Mouse (Mus musculus) cortical plate, adult 2 months (tissue): ENCODE measurements around the gene Matn3. TPM values are rescaled to one million over a fixed set of nuclear protein-coding genes. Genes with fewer than 3 reads are reported as not detected.

Source experiments
- H3K27ac ChIP-seq: fragments of 200-500 bp; 2 replicates; pipeline ENCODE4 v1.5.1; 2012; ENCODE audit warnings: low read length, control low read depth, inconsistent platforms; ENCODE audit not compliant: insufficient read depth
- H3K4me1 ChIP-seq: fragments of 200-500 bp; 2 replicates; pipeline ENCODE4 v1.6.1; 2011; ENCODE audit warnings: low read length; ENCODE audit not compliant: control insufficient read depth, insufficient read depth
- H3K4me3 ChIP-seq: fragments of 200-500 bp; 2 replicates; pipeline ENCODE4 v1.5.1; 2011; ENCODE audit warnings: mild to moderate bottlenecking, low read length, control low read depth; ENCODE audit not compliant: insufficient read depth
- CTCF ChIP-seq: fragments of 200-500 bp; IDR thresholded peaks from 2 replicates; pipeline ENCODE4 v1.5.1; 2011; ENCODE audit warnings: mild to moderate bottlenecking, control low read depth, low read length; ENCODE audit not compliant: insufficient read depth; ENCODE audit errors: extremely low read depth
- POLR2A ChIP-seq: fragments of 200-500 bp; IDR thresholded peaks from 2 replicates; pipeline ENCODE4 v1.6.1; 2011; ENCODE audit warnings: mild to moderate bottlenecking, low read length, control low read depth; ENCODE audit not compliant: insufficient read depth; ENCODE audit errors: extremely low read depth
- polyA plus RNA-seq: library from polyadenylated mRNA; depleted of rRNA; stranded (reverse); fragments of >200 nt; gene quantifications from 2 replicates; pipeline ENCODE4 v1.2.3, GENCODE M21; 2012; rRNA removed

The Matn3 gene
- 0.04 and 0.08 TPM in 2 replicates for polyA plus RNA-seq

- TF ChIP-seq CTCF (no peak), POLR2A (no peak)
- Histone ChIP-seq H3K4me1 (no peaks in the 10 kb centered on the region), H3K27ac (no peak within 1 kb of the TSS), H3K4me3 (peak within 1 kb of the TSS; percentile 25)
These were observed at the start of gene Matn3 for GRCm38 (mm10) chr12:8947714-8948464. Matn3 (plus strand) TSS chr12:8947929.

DNA sequence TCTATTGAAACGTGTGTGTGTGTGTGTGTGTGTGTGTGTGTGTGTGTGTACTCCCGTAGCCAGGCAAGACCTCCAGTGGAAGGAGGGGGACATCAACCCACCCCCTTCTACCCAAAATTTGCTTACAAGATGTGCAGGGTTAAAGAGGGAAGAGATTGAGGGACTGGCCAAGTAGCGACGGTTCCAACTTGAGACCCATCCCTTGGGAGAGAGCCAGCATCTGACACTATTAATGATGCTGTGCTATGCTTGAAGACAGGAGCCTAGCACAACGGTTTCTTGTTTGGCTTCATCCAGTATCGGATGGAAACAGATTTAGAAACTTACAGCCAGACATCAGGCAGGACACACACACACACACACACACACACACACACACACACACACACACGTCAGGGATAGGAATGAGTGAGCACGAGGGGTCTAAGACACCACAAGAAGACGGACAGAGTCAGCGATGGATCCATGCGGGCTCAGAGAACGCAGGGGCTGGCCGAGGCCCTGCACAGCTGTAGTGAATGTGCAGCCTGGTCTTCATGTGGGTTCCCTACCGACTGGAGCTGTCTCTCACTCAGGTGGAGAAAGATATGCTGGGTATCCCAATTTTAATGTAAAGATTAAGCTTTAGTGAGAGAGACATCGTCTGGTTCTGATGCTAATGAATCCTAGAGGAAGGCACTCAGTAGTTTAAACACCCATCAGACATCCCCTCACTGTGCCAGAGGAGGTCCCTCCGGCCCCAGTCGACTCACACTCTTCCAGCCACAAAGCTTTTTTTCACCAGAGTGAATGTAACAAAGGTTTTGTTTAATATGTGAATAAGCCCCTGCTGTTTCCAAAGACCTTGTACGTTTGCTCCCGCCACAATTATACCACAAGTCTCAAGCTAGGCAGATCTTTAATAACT is 48.6 kb upstream of the Matn3 start:
- no peak overlapping the region for H3K4me3 ChIP-seq
- H3K27ac ChIP-seq, result no peak overlapping the region
- H3K4me1 ChIP-seq, result no peaks in the 10 kb centered on the region
- TF ChIP-seq POLR2A (no peak), CTCF (no peak)

GRCm38 (mm10) chr12:8900107-8900698 is 47.5 kb upstream of the Matn3 start:
- Histone ChIP-seq H3K4me1 (no peaks in the 10 kb centered on the region), H3K27ac (no peak overlapping the region), H3K4me3 (no peak overlapping the region)
- TF ChIP-seq CTCF (no peak), POLR2A (no peak)

- Histone ChIP-seq H3K4me3 (no peak overlapping the region), H3K27ac (no peak overlapping the region), H3K4me1 (no peaks in the 10 kb centered on the region)
- TF ChIP-seq CTCF (no peak), POLR2A (no peak)
These were observed 46.6 kb upstream of the Matn3 start for GRCm38 (mm10) chr12:8900919-8901663.

DNA sequence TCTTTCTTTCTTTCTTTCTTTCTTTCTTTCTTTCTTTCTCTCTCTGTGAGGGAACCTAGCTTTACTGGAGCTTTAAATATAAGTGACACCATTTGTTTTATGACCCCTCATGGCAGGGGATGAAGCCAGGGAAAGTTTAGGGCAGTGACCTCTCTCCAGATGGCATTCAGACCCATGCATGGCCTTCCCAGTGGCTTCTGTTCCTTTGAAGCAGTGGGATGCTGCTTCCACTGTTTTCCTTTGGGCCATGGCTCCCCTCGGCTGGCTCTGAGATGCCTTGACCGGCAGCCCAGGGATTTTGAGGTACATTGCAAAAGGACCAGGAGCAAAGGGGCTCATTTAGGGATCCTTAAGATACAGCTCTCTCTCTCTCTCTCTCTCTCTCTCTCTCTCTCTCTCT is 45.8 kb upstream of the Matn3 start:
- Histone ChIP-seq H3K27ac (no peak overlapping the region), H3K4me3 (no peak overlapping the region), H3K4me1 (no peaks in the 10 kb centered on the region)
- no peak for TF ChIP-seq POLR2A
- no peak for TF ChIP-seq CTCF

GRCm38 (mm10) chr12:8902479-8902878 is 45.2 kb upstream of the Matn3 start:
- Histone ChIP-seq H3K4me3 (no peak overlapping the region), H3K27ac (no peak overlapping the region), H3K4me1 (no peaks in the 10 kb centered on the region)
- no peak for TF ChIP-seq CTCF

DNA sequence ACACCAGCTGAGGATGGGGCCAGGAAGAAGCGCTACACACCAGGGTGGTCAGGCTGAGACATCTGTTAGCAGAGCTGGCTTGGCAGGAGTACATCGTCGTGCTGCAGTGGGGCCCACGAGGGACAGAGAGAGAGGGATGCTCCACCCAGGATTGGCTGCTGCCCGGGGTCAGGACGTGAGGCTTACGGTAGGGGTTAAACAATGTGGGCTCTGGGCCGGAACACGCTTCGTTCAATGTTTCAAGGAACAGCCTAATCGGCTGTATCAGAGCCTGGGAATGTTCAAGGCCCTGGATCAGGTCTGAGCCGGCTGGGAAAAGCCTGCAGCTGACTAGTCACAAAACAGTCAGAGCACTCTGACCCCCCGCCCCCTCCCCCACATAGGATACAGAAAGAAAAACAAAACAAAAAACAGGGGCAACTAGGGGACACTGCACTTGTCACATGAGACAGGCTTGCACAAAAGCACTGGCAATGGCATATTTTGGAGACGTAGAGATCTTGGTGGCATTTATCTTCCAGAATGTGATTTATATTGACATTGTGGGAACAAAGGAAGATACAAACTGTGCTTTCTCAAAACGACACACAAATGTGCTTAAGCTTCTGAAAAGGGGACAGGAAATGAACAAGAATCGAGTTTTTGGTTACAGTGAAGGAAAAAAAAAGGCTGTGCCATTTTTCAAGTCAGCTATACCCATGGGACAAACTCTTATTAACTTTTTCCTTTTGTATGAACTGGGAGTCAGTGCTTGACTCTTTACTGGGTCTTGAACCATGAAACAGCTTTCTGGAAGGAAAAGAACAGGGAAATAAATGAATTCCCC is 34.7 kb upstream of the Matn3 start:
- Histone ChIP-seq H3K4me3 (no peak overlapping the region), H3K27ac (no peak overlapping the region), H3K4me1 (no peaks in the 10 kb centered on the region)
- TF ChIP-seq POLR2A (no peak), CTCF (no peak)

DNA sequence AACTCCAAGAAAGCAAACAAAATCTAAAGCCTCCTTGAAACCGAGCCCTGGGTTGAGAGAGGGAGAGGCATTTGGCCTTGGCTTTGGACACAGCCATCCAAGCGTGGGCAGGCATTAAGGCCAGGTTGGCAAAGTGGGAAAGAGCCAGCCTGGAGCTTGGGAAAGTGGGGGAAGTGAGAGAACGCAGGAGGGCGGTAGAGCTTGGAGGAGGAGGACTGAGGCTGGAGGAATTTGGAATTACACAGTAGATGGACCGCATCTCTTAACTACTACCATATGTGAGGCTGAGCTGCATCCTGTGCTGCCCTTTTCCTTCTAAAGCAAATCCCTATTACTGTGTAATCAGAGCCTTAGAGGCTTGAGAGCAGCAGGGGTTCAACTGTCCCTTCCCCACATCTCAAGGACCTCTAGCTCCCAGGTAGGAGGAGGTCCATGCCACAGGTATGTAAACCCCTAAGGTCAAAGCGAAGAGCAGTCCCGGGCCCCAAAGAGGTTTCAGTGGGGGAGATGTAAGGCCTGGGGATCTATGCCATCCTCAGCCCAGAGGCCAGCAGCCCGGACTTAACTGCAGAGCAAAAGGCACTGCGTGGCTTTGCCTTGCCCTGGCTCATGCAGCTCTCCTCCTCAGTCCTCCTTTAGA is 33.9 kb upstream of the Matn3 start:
- H3K4me1 ChIP-seq, result no peaks in the 10 kb centered on the region
- H3K27ac ChIP-seq, result no peak overlapping the region
- H3K4me3 ChIP-seq, result no peak overlapping the region
- TF ChIP-seq CTCF (no peak), POLR2A (no peak)
